8 mouse cellular contexts compared by ENCODE assay signal in the genomic region with DNA sequence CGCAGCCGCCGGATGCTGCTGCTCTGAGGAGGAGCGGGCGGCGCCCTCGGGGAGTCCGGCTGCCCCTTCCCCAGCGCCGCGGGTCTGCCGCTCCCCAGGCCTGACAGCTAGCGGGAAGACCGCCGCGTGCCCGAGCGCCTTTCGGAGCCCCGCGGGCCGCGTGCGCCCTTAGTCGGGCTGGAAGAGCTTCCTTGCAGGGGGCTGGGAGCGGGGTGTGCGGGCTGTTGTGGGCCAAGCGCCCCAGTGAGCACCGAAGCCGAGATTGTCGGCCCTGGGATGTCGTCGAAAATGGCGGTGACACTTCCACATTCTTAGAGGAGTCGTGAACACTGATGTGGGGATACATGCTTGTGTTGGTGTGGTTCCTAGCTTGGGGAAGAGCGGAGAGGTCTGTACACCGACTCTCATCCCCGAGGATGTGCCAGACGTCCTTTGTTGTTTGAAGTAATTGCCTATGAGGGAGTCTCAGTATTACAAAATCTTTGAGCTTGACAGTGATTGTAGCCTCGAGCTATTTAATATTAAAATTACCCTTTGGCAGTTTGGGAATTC. TPM values are rescaled to one million over a fixed set of nuclear protein-coding genes. Genes with fewer than 3 reads are reported as not detected.
A peak's percentile ranks its signal among the peaks of the same experiment; 100 is the strongest.
DNase-seq lines count a peak whose midpoint lies in the region; ATAC-seq and TF ChIP-seq lines count a peak whose summit lies in the region.

No protein-coding gene starts in this region.

- H3K36me3 ChIP-seq in heart, postnatal 0 days (replicated peaks; ENCODE audit: control insufficient read depth, insufficient read depth, low read length): no peaks in the 10 kb centered on the region
- no peaks in the 10 kb centered on the region for H3K36me3 ChIP-seq in macrophage (ENCODE audit: inconsistent target)

- H3K9ac ChIP-seq in heart, postnatal 0 days (replicated peaks; ENCODE audit: low read depth, low read length): peak overlapping the region; percentile 99

- peak overlapping the region; percentile 95 for H3K27ac ChIP-seq in heart, postnatal 0 days (ENCODE audit: low read depth)
- H3K27ac ChIP-seq in macrophage: 0 out of 2 replicates have a peak overlapping the region, but pooled peaks have one; percentile 29

- H3K27me3 ChIP-seq in heart, postnatal 0 days (ENCODE audit: control insufficient read depth, insufficient read depth, low read length): no peaks in the 10 kb centered on the region

- ATAC-seq in heart, postnatal 0 days (ENCODE audit: insufficient read depth, low read depth): peak; percentile 68

- no peak for TF ChIP-seq EP300 in heart, postnatal 0 days (IDR thresholded peaks at IDR 0.05; ENCODE audit: low read depth)

- H3K79me2 ChIP-seq in macrophage (ENCODE audit: inconsistent target): peaks cover 51% of the 10 kb centered on the region

- under 1% methylated on average over 39 of the region's 40 CpGs for WGBS in heart, postnatal 0 days
- WGBS in macrophage (ENCODE audit: missing documents): under 1% methylated on average over 40 of the region's 40 CpGs

- H3K4me1 ChIP-seq in heart, postnatal 0 days (ENCODE audit: control insufficient read depth, insufficient read depth): no peaks in the 10 kb centered on the region

- no peak for TF ChIP-seq CTCF in heart, postnatal 0 days (IDR thresholded peaks at IDR 0.05; ENCODE audit: low read depth)

- DNase-seq in adrenal gland, adult 8-10 months: peak; percentile 23
- DNase-seq in adrenal gland, adult (ENCODE audit: inconsistent age in 2 of 2, low spot score in 1 of 2): no peak
- DNase-seq in retina, embryonic 14.5 days (ENCODE audit: low spot score): peak; percentile 66
- no peak for DNase-seq in retina, postnatal 1 day
- peak; percentile 16 for DNase-seq in heart, postnatal 0 days (ENCODE audit: low spot score)
- DNase-seq in spleen, postnatal 14 days (ENCODE audit: low spot score in 2 of 2): no peak
- no peak for DNase-seq in layer of hippocampus, adult 18-20 months (ENCODE audit: low spot score in 2 of 2)

- no peaks in the 10 kb centered on the region for H3K9me3 ChIP-seq in heart, postnatal 0 days (replicated peaks; ENCODE audit: control insufficient read depth, low read length)

- H3K4me3 ChIP-seq in heart, postnatal 0 days (ENCODE audit: low read depth, low read length): peak overlapping the region; percentile 99
- peak overlapping the region; percentile 65 for H3K4me3 ChIP-seq in macrophage (ENCODE audit: inconsistent target)

- peak overlapping the region; percentile 71 for H3K4me2 ChIP-seq in heart, postnatal 0 days (ENCODE audit: low read depth, low read length)

RNA-seq across cellular contexts. Expression of a gene that starts 47.9 kb away (rescaled TPM):
- total RNA-seq in adrenal gland, adult 8-10 months (2022): 100 to 1,000 TPM in 3 of 4 experiments, 10 to 100 TPM in 1; 85.0 to 116 (median 106) TPM
- total RNA-seq in heart, postnatal 0 days (2014; rRNA removed; ENCODE audit: low replicate concordance): 40.4 and 92.4 TPM in 2 replicates
- 28.5 and 31.9 TPM in 2 replicates for polyA plus RNA-seq in heart, postnatal 0 days (2015; fragmentation: Nextera tagmentation; extraction: Ambion mirVana)
- 100 to 1,000 TPM; 237 to 517 (median 386) TPM for total RNA-seq in macrophage (2018; cell fraction: chromatin; rRNA removed)
- 10 to 100 TPM; 39.8 to 76.3 (median 53.2) TPM for total RNA-seq in macrophage (2018; cell fraction: cytosol; rRNA removed)
- 100 to 1,000 TPM; 122 to 341 (median 210) TPM for total RNA-seq in macrophage (2018; cell fraction: nucleus; rRNA removed)
- polyA plus RNA-seq in macrophage (2018): 38.7 to 53.0 TPM (median 44.8 TPM) in 3 replicates
- 100 to 1,000 TPM; 134 to 139 TPM for total RNA-seq in layer of hippocampus, adult 18-20 months (2021)

Comparison
In these comparisons a context has a peak if more than half of its experiments do, and no peak if none do; other contexts are left out.
1. DNase-seq: peak in adrenal gland, adult 8-10 months (single experiment), retina, embryonic 14.5 days (single experiment) and heart, postnatal 0 days (single experiment); none in adrenal gland, adult (0 of 2), retina, postnatal 1 day (single experiment), spleen, postnatal 14 days (0 of 2) and layer of hippocampus, adult 18-20 months (0 of 2).